Mouse (Mus musculus): ENCODE data around the gene Slc35f4. TPM values are rescaled to one million over a fixed set of nuclear protein-coding genes. Genes with fewer than 3 reads are reported as not detected.

Gene Slc35f4
- polyA plus RNA-seq, 1 experiment from 2014 or later, result not detected

DNA sequence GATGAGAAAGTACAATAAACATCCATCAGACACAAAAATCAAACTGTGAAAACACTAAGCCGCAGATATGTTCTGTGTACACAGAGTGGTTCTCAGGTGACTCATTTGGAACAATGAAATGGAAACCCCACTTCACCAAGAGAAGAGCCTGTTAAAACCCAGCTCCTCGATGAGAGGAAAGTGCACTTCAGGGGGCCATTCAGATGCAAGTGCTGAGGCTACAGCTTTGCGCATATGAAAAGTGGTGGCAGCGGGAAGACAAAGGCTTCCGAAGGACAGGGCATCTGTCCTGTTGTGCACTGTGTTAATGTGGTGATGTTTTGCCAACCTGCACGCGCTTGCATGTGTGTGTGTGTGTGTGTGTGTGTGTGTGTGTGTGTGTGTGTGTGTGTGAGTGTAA is 78.2 kb downstream of the Slc35f4 start:
- Histone ChIP-seq H3K4me1 (ENCODE audit: control insufficient read depth, insufficient read depth, low read length) (no peaks in the 10 kb centered on the region), H3K27ac (replicated peaks; ENCODE audit: low read depth, low read length) (no peak overlapping the region), H3K4me2 (ENCODE audit: low read depth, low read length) (no peak overlapping the region), H3K36me3 (replicated peaks; ENCODE audit: control insufficient read depth, insufficient read depth, low read depth, low read length) (no peaks in the 10 kb centered on the region), H3K9ac (replicated peaks; ENCODE audit: low read length) (no peak overlapping the region), H3K4me3 (ENCODE audit: low read depth, low read length) (no peak overlapping the region), H3K27me3 (ENCODE audit: control insufficient read depth, insufficient read depth, low read length) (no peaks in the 10 kb centered on the region), H3K9me3 (replicated peaks; ENCODE audit: control insufficient read depth, low read length) (no peaks in the 10 kb centered on the region)
- ATAC-seq (replicated peaks; ENCODE audit: insufficient number of reproducible peaks, low FRiP score, low TSS enrichment, low read depth) (no peak), DNase-seq (ENCODE audit: low spot score) (no peak)
- 24% methylated on average over 7 of the region's 7 CpGs for WGBS

DNA sequence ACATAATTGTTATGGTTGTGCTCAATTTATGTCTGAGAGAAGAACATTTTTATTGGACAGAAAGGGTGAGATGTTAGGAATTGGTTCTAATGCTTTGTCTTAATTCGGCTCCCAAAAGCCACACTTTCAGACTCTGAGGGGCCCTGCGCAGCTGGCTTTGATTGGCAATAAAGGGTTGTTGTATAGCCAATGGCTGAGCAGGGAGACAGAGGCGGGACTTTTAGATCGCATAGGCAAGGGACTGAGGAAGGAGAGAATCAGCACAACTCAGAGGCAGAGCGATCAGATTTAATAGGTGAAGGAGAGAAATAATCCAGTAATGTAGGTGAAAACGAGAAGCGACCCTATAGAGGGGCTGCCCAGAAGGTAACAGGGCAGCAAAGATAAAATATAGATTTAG is 79.4 kb downstream of the Slc35f4 start:
- Histone ChIP-seq H3K4me3 (ENCODE audit: low read depth, low read length) (no peak overlapping the region), H3K27me3 (ENCODE audit: control insufficient read depth, insufficient read depth, low read length) (no peaks in the 10 kb centered on the region), H3K4me2 (ENCODE audit: low read depth, low read length) (no peak overlapping the region), H3K9me3 (replicated peaks; ENCODE audit: control insufficient read depth, low read length) (no peaks in the 10 kb centered on the region), H3K4me1 (ENCODE audit: control insufficient read depth, insufficient read depth, low read length) (no peaks in the 10 kb centered on the region), H3K27ac (replicated peaks; ENCODE audit: low read depth, low read length) (no peak overlapping the region), H3K36me3 (replicated peaks; ENCODE audit: control insufficient read depth, insufficient read depth, low read depth, low read length) (no peaks in the 10 kb centered on the region), H3K9ac (replicated peaks; ENCODE audit: low read length) (no peak overlapping the region)
- peak; percentile 31 for DNase-seq (ENCODE audit: low spot score)
- ATAC-seq (replicated peaks; ENCODE audit: insufficient number of reproducible peaks, low FRiP score, low TSS enrichment, low read depth), result no peak
- 39% methylated on average over 7 of the region's 7 CpGs for WGBS

DNA sequence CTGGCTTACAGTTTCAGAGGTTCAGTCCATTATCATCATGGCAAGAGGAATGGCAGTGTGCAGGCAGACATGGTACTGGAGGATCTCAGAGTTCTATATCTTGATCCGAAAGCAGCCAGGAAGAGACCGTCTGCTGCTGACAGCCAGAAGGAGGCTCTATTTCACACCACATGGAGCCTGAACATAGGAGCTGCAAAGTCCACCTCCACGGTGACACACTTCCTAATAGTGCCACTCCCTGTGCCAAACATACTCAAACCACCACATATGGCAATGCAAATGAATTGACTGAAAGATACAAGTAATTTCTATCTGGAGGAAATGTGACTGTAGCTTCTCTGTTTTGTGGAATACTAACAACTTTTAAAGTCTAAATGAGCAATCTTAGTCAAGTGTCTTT is 89.0 kb downstream of the Slc35f4 start:
- 91% methylated on average over 3 of the region's 3 CpGs for WGBS
- Histone ChIP-seq H3K27ac (replicated peaks; ENCODE audit: low read depth, low read length) (no peak overlapping the region), H3K27me3 (ENCODE audit: control insufficient read depth, insufficient read depth, low read length) (no peaks in the 10 kb centered on the region), H3K9ac (replicated peaks; ENCODE audit: low read length) (no peak overlapping the region), H3K4me3 (ENCODE audit: low read depth, low read length) (no peak overlapping the region), H3K4me2 (ENCODE audit: low read depth, low read length) (no peak overlapping the region), H3K9me3 (replicated peaks; ENCODE audit: control insufficient read depth, low read length) (no peaks in the 10 kb centered on the region), H3K36me3 (replicated peaks; ENCODE audit: control insufficient read depth, insufficient read depth, low read depth, low read length) (no peaks in the 10 kb centered on the region), H3K4me1 (ENCODE audit: control insufficient read depth, insufficient read depth, low read length) (no peaks in the 10 kb centered on the region)
- no peak for ATAC-seq (replicated peaks; ENCODE audit: insufficient number of reproducible peaks, low FRiP score, low TSS enrichment, low read depth)
- no peak for DNase-seq (ENCODE audit: low spot score)

DNA sequence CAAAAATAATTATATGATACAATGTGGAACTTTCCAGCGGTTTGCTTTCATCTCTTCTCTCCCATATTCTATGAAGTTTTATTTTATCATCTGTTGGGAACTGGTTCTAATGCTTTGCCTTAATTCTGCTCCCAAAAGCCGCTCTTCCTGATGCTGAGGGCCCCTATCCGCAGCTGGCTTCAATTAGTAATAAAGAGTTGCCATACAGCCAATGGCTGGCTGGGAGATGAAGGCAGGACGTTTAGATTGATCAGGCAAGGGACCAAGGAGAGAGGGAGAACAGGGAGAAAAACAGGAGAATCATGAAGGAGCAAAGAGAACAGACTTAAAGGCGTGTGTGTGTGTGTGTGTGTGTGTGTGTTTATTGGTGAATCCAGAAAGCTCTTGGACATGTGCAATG is 94.0 kb downstream of the Slc35f4 start:
- no peak for ATAC-seq (replicated peaks; ENCODE audit: insufficient number of reproducible peaks, low FRiP score, low TSS enrichment, low read depth)
- peak; percentile 74 for DNase-seq (ENCODE audit: low spot score)
- Histone ChIP-seq H3K4me2 (ENCODE audit: low read depth, low read length) (no peak overlapping the region), H3K9me3 (replicated peaks; ENCODE audit: control insufficient read depth, low read length) (no peaks in the 10 kb centered on the region), H3K4me3 (ENCODE audit: low read depth, low read length) (no peak overlapping the region), H3K27ac (replicated peaks; ENCODE audit: low read depth, low read length) (no peak overlapping the region), H3K27me3 (ENCODE audit: control insufficient read depth, insufficient read depth, low read length) (no peaks in the 10 kb centered on the region), H3K4me1 (ENCODE audit: control insufficient read depth, insufficient read depth, low read length) (no peaks in the 10 kb centered on the region), H3K36me3 (replicated peaks; ENCODE audit: control insufficient read depth, insufficient read depth, low read depth, low read length) (no peaks in the 10 kb centered on the region), H3K9ac (replicated peaks; ENCODE audit: low read length) (no peak overlapping the region)
- 45% methylated on average over 5 of the region's 5 CpGs for WGBS

DNA sequence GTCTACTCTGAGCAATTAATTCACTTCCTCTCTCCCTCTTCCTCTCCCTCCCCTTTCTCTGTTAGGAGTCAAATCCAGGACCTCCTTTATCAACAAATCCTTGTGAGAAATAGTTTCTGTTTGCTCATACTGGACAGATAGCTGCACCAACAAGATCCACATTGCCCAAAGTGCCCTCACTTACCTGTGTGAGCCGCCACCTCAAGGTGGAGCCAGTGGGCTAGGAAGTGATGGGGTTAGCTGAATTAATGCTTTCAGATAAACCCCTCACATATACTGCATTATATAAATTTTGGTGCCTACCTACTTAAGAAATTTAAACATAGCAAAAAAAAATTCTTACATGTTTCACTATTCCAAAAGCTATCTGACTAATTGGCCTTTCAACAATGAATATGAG is 133.4 kb downstream of the Slc35f4 start:
- no peaks in the 10 kb centered on the region for H3K9me3 ChIP-seq (replicated peaks; ENCODE audit: control insufficient read depth, low read length)
- no peaks in the 10 kb centered on the region for H3K27me3 ChIP-seq (ENCODE audit: control insufficient read depth, insufficient read depth, low read length)
- 33% methylated on average over 1 of the region's 1 CpGs for WGBS
- no peak overlapping the region for H3K9ac ChIP-seq (replicated peaks; ENCODE audit: low read length)
- ATAC-seq (replicated peaks; ENCODE audit: insufficient number of reproducible peaks, low FRiP score, low TSS enrichment, low read depth) (no peak), DNase-seq (ENCODE audit: low spot score) (peak; percentile 6)
- H3K4me2 ChIP-seq (ENCODE audit: low read depth, low read length), result no peak overlapping the region
- H3K4me3 ChIP-seq (ENCODE audit: low read depth, low read length), result no peak overlapping the region
- H3K4me1 ChIP-seq (ENCODE audit: control insufficient read depth, insufficient read depth, low read length), result no peaks in the 10 kb centered on the region
- H3K27ac ChIP-seq (replicated peaks; ENCODE audit: low read depth, low read length), result no peak overlapping the region
- H3K36me3 ChIP-seq (replicated peaks; ENCODE audit: control insufficient read depth, insufficient read depth, low read depth, low read length), result no peaks in the 10 kb centered on the region

DNA sequence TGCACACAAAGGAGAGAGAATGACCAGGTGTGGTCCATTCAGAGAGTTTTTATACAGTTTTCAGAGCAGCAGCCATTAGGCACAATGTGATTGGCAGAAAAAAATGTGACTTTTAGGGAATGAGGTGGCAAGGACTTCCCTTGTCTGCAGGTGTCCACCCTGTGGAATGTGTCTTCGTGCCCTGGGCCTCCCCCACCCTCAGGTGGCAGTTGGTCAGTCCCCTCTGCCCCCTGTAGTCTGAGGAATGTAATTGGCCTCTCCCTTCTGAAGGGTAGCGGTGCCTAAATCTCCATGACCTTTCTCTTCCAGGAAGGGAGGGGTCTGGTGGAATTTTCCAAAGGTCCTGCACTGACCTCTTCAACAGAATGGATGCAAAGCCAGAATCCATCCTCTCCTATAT is 163.7 kb downstream of the Slc35f4 start:
- 68% methylated on average over 2 of the region's 2 CpGs for WGBS

DNA sequence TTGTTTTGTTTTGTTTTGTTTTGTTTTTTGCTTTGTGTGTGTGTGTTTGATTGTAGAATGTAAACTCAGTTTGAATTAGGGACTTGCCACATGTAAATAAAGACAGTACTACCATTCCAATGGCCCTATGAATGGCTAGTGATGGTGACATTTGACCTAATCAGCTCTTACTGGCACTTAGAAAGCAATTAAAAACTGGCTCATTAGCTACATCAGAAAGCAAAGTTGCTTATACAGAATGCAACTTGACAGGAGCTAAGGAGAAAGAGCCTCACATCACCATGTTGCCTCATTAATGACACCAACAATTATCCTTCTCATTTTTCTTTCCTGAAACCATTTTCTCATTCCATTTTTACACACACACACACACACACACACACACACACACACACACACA is 170.3 kb downstream of the Slc35f4 start:
- Histone ChIP-seq H3K9ac (replicated peaks; ENCODE audit: low read length) (no peak overlapping the region), H3K4me2 (ENCODE audit: low read depth, low read length) (no peak overlapping the region), H3K4me1 (ENCODE audit: control insufficient read depth, insufficient read depth, low read length) (no peaks in the 10 kb centered on the region), H3K9me3 (replicated peaks; ENCODE audit: control insufficient read depth, low read length) (no peaks in the 10 kb centered on the region), H3K27ac (replicated peaks; ENCODE audit: low read depth, low read length) (no peak overlapping the region), H3K36me3 (replicated peaks; ENCODE audit: control insufficient read depth, insufficient read depth, low read depth, low read length) (no peaks in the 10 kb centered on the region), H3K4me3 (ENCODE audit: low read depth, low read length) (no peak overlapping the region), H3K27me3 (ENCODE audit: control insufficient read depth, insufficient read depth, low read length) (no peaks in the 10 kb centered on the region)
- DNase-seq (ENCODE audit: low spot score) (no peak), ATAC-seq (replicated peaks; ENCODE audit: insufficient number of reproducible peaks, low FRiP score, low TSS enrichment, low read depth) (no peak)

More for the DNA sequence above, 163.7 kb downstream of the Slc35f4 start:
- Histone ChIP-seq H3K36me3 (replicated peaks; ENCODE audit: control insufficient read depth, insufficient read depth, low read depth, low read length) (no peaks in the 10 kb centered on the region), H3K4me3 (ENCODE audit: low read depth, low read length) (no peak overlapping the region), H3K9me3 (replicated peaks; ENCODE audit: control insufficient read depth, low read length) (no peaks in the 10 kb centered on the region), H3K27ac (replicated peaks; ENCODE audit: low read depth, low read length) (no peak overlapping the region), H3K4me1 (ENCODE audit: control insufficient read depth, insufficient read depth, low read length) (no peaks in the 10 kb centered on the region), H3K4me2 (ENCODE audit: low read depth, low read length) (no peak overlapping the region), H3K9ac (replicated peaks; ENCODE audit: low read length) (no peak overlapping the region), H3K27me3 (ENCODE audit: control insufficient read depth, insufficient read depth, low read length) (no peaks in the 10 kb centered on the region)
- DNase-seq (ENCODE audit: low spot score) (no peak), ATAC-seq (replicated peaks; ENCODE audit: insufficient number of reproducible peaks, low FRiP score, low TSS enrichment, low read depth) (no peak)

DNA sequence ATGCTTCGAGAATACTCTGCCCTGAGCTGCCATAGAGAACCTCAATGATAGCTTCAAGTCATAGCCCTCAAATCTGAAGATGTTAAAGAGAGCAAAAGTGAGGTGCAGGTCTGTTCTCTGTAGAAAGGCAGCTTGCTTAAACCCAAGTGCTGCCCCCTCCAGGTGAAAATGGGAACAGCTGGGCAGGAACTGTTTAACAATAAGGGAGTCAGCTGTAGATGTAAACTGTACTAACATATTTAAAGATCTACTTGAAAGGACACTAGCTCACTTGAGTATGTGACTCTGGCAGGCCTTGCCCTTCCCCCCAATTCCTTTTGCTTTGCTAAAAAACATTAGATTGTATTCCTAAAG is 177.0 kb downstream of the Slc35f4 start:
- no peak for ATAC-seq (replicated peaks; ENCODE audit: insufficient number of reproducible peaks, low FRiP score, low TSS enrichment, low read depth)
- DNase-seq (ENCODE audit: low spot score), result peak; percentile 54
- no peak overlapping the region for H3K27ac ChIP-seq (replicated peaks; ENCODE audit: low read depth, low read length)
- no peaks in the 10 kb centered on the region for H3K4me1 ChIP-seq (ENCODE audit: control insufficient read depth, insufficient read depth, low read length)
- H3K4me2 ChIP-seq (ENCODE audit: low read depth, low read length), result no peak overlapping the region
- WGBS, result 67% methylated on average over 1 of the region's 1 CpGs
- no peak overlapping the region for H3K4me3 ChIP-seq (ENCODE audit: low read depth, low read length)
- no peaks in the 10 kb centered on the region for H3K36me3 ChIP-seq (replicated peaks; ENCODE audit: control insufficient read depth, insufficient read depth, low read depth, low read length)
- no peak overlapping the region for H3K9ac ChIP-seq (replicated peaks; ENCODE audit: low read length)
- H3K9me3 ChIP-seq (replicated peaks; ENCODE audit: control insufficient read depth, low read length), result no peaks in the 10 kb centered on the region
- H3K27me3 ChIP-seq (ENCODE audit: control insufficient read depth, insufficient read depth, low read length), result no peaks in the 10 kb centered on the region
